Mouse (Mus musculus): ENCODE data around the gene Tlcd1. TPM values are rescaled to one million over a fixed set of nuclear protein-coding genes. Genes with fewer than 3 reads are reported as not detected.

Gene Tlcd1
- polyA plus RNA-seq, 1 experiment from 2014 or later, result 19.7 TPM

Small RNAs within 50 kb of the gene (microRNA-seq; reads per million reads assigned to microRNA genes)
- gene Mir7653, result not detected

Other genes starting within 250 kb of the Tlcd1 start
- gene Sez6, start 245.9 kb upstream of the Tlcd1 start, polyA plus RNA-seq (2015; fragmentation: Nextera tagmentation; extraction: Ambion mirVana), result 132 and 156 TPM in 2 replicates
- gene Phf12, start 194.0 kb upstream of the Tlcd1 start, polyA plus RNA-seq (2015; fragmentation: Nextera tagmentation; extraction: Ambion mirVana), result 11.8 and 12.5 TPM in 2 replicates
- 49.2 and 54.5 TPM in 2 replicates for gene Dhrs13, start 144.4 kb upstream of the Tlcd1 start, polyA plus RNA-seq (2015; fragmentation: Nextera tagmentation; extraction: Ambion mirVana)
- gene Flot2, start 138.8 kb upstream of the Tlcd1 start, polyA plus RNA-seq (2015; fragmentation: Nextera tagmentation; extraction: Ambion mirVana), result 124 and 126 TPM in 2 replicates
- gene Eral1, start 96.3 kb upstream of the Tlcd1 start, polyA plus RNA-seq (2015; fragmentation: Nextera tagmentation; extraction: Ambion mirVana), result 34.6 and 35.2 TPM in 2 replicates
- gene Fam222b, start 82.1 kb upstream of the Tlcd1 start, polyA plus RNA-seq (2015; fragmentation: Nextera tagmentation; extraction: Ambion mirVana), result 21.8 and 33.4 TPM in 2 replicates
- gene Traf4, start 11.1 kb upstream of the Tlcd1 start, polyA plus RNA-seq (2015; fragmentation: Nextera tagmentation; extraction: Ambion mirVana), result 80.1 and 97.4 TPM in 2 replicates
- 7.1 and 7.7 TPM in 2 replicates for gene Nek8, start within 50 bp of the Tlcd1 start, polyA plus RNA-seq (2015; fragmentation: Nextera tagmentation; extraction: Ambion mirVana)
- gene Rpl23a, start 6.9 kb downstream of the Tlcd1 start, polyA plus RNA-seq (2015; fragmentation: Nextera tagmentation; extraction: Ambion mirVana), result 662 and 677 TPM in 2 replicates
- gene Rab34, start 11.7 kb downstream of the Tlcd1 start, polyA plus RNA-seq (2015; fragmentation: Nextera tagmentation; extraction: Ambion mirVana), result 57.3 and 60.3 TPM in 2 replicates
- 2.3 and 4.0 TPM in 2 replicates for gene Proca1, start 16.7 kb downstream of the Tlcd1 start, polyA plus RNA-seq (2015; fragmentation: Nextera tagmentation; extraction: Ambion mirVana)
- gene Sdf2, start 69.0 kb downstream of the Tlcd1 start, polyA plus RNA-seq (2015; fragmentation: Nextera tagmentation; extraction: Ambion mirVana), result 99.8 and 110 TPM in 2 replicates
- 21.5 and 27.3 TPM in 2 replicates for gene Supt6, start 69.3 kb downstream of the Tlcd1 start, polyA plus RNA-seq (2015; fragmentation: Nextera tagmentation; extraction: Ambion mirVana)
- gene 2610507B11Rik, start 85.0 kb downstream of the Tlcd1 start, polyA plus RNA-seq (2015; fragmentation: Nextera tagmentation; extraction: Ambion mirVana), result 55.1 and 57.4 TPM in 2 replicates
- 0.16 and 0.40 TPM in 2 replicates for gene BC030499, start 114.1 kb downstream of the Tlcd1 start, polyA plus RNA-seq (2015; fragmentation: Nextera tagmentation; extraction: Ambion mirVana)
- 10.5 and 11.2 TPM in 2 replicates for gene Spag5, start 124.8 kb downstream of the Tlcd1 start, polyA plus RNA-seq (2015; fragmentation: Nextera tagmentation; extraction: Ambion mirVana)
- gene Aldoc, start 146.3 kb downstream of the Tlcd1 start, polyA plus RNA-seq (2015; fragmentation: Nextera tagmentation; extraction: Ambion mirVana), result 390 and 562 TPM in 2 replicates
- gene Pigs, start 151.7 kb downstream of the Tlcd1 start, polyA plus RNA-seq (2015; fragmentation: Nextera tagmentation; extraction: Ambion mirVana), result 101 and 107 TPM in 2 replicates
- gene Unc119, start 166.8 kb downstream of the Tlcd1 start, polyA plus RNA-seq (2015; fragmentation: Nextera tagmentation; extraction: Ambion mirVana), result 86.5 and 91.1 TPM in 2 replicates
- gene Foxn1, start 209.8 kb downstream of the Tlcd1 start, polyA plus RNA-seq (2015; fragmentation: Nextera tagmentation; extraction: Ambion mirVana), result not detected in 2 replicates
- not detected in 2 replicates for gene Slc13a2, start 245.5 kb downstream of the Tlcd1 start, polyA plus RNA-seq (2015; fragmentation: Nextera tagmentation; extraction: Ambion mirVana)

Data from hindbrain, embryonic 16.5 days (tissue).